Mouse (Mus musculus): Measurements from ENCODE around the gene Brca2. TPM values are rescaled to one million over a fixed set of nuclear protein-coding genes. Genes with fewer than 3 reads are reported as not detected.

The Brca2 gene
- polyA plus RNA-seq, 1 experiment, result 19.7 TPM

DNA sequence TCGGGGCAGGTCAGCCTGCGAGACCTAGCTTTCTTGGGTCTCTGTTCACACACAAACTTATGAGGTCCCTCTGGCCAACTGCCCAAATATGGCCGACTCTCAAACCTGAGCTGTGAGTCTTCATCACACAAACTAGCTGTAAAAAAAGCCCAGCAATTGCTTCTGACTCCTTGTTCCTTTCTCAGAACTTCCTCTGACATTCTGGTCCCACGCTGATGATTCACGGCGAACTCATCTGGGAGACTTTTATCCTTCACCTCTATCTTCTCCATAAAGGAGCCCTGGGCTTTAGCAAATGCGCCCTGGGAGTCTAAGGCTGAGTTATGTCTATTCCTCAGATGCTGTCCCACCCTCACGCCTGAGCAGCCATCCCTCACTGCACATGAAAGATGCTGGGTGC lies 85.2 kb downstream of the Brca2 start:
- Histone ChIP-seq H3K4me3 (replicated peaks; ENCODE audit: control insufficient read depth, low read depth, low read length) (no peak overlapping the region), H3K4me1 (ENCODE audit: control insufficient read depth, insufficient read depth, low read length) (peaks cover 4% of the 10 kb centered on the region; the same call in 1 of the 2 replicates), H3K27ac (ENCODE audit: control insufficient read depth, insufficient read depth, low read depth, low read length, poor library complexity) (no peak overlapping the region)
- WGBS, result 90% methylated on average over 8 of the region's 8 CpGs
- no peak for TF ChIP-seq CTCF (IDR thresholded peaks at IDR 0.05; ENCODE audit: control insufficient read depth, insufficient read depth, low read length)
- TF ChIP-seq POLR2A (IDR thresholded peaks at IDR 0.05; ENCODE audit: borderline replicate concordance, control insufficient read depth, low read depth, low read length), result no peak

- TF ChIP-seq POLR2A (IDR thresholded peaks at IDR 0.05; ENCODE audit: borderline replicate concordance, control insufficient read depth, low read depth, low read length) (no peak), CTCF (IDR thresholded peaks at IDR 0.05; ENCODE audit: control insufficient read depth, insufficient read depth, low read length) (no peak)
Measured at GRCm38 (mm10) chr5:150611136-150611535, 88.7 kb downstream of the Brca2 start.

GRCm38 (mm10) chr5:150611697-150612096 lies 89.3 kb downstream of the Brca2 start:
- Histone ChIP-seq H3K27ac (ENCODE audit: control insufficient read depth, insufficient read depth, low read depth, low read length, poor library complexity) (no peak overlapping the region), H3K4me3 (replicated peaks; ENCODE audit: control insufficient read depth, low read depth, low read length) (no peak overlapping the region), H3K4me1 (ENCODE audit: control insufficient read depth, insufficient read depth, low read length) (peaks cover 4% of the 10 kb centered on the region; the same call in 1 of the 2 replicates)
- 9% methylated on average over 12 of the region's 12 CpGs for WGBS
- TF ChIP-seq CTCF (IDR thresholded peaks at IDR 0.05; ENCODE audit: control insufficient read depth, insufficient read depth, low read length), result no peak
- no peak for TF ChIP-seq POLR2A (IDR thresholded peaks at IDR 0.05; ENCODE audit: borderline replicate concordance, control insufficient read depth, low read depth, low read length)

More at GRCm38 (mm10) chr5:150611136-150611535, 88.7 kb downstream of the Brca2 start:
- 88% methylated on average over 1 of the region's 1 CpGs for WGBS
- peaks cover 4% of the 10 kb centered on the region; the same call in 1 of the 2 replicates for H3K4me1 ChIP-seq (ENCODE audit: control insufficient read depth, insufficient read depth, low read length)
- no peak overlapping the region for H3K27ac ChIP-seq (ENCODE audit: control insufficient read depth, insufficient read depth, low read depth, low read length, poor library complexity)
- H3K4me3 ChIP-seq (replicated peaks; ENCODE audit: control insufficient read depth, low read depth, low read length), result no peak overlapping the region

DNA sequence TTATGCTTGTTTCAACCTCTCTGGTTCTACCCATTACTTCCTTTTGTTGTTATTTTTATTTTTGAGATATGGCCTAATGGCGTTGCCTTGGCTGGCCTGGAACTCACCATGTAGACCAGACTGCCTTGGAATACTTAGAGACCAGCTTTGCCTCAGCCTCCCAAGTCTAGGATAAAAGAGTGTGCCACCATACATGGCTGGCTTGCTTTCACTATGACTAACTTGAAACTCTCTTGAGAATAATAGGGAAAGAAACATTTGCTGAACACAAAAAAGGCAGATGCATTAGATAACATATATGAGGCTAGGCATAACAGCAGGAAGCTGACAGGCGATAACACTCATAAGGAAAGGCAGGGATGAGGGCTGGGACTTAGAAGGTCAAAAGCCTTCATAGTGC lies 91.6 kb downstream of the Brca2 start:
- no peak overlapping the region for H3K27ac ChIP-seq (ENCODE audit: control insufficient read depth, insufficient read depth, low read depth, low read length, poor library complexity)
- peaks cover 4% of the 10 kb centered on the region; the same call in 1 of the 2 replicates for H3K4me1 ChIP-seq (ENCODE audit: control insufficient read depth, insufficient read depth, low read length)
- WGBS, result 81% methylated on average over 2 of the region's 2 CpGs
- TF ChIP-seq POLR2A (IDR thresholded peaks at IDR 0.05; ENCODE audit: borderline replicate concordance, control insufficient read depth, low read depth, low read length), result no peak
- TF ChIP-seq CTCF (IDR thresholded peaks at IDR 0.05; ENCODE audit: control insufficient read depth, insufficient read depth, low read length), result no peak
- no peak overlapping the region for H3K4me3 ChIP-seq (replicated peaks; ENCODE audit: control insufficient read depth, low read depth, low read length)

DNA sequence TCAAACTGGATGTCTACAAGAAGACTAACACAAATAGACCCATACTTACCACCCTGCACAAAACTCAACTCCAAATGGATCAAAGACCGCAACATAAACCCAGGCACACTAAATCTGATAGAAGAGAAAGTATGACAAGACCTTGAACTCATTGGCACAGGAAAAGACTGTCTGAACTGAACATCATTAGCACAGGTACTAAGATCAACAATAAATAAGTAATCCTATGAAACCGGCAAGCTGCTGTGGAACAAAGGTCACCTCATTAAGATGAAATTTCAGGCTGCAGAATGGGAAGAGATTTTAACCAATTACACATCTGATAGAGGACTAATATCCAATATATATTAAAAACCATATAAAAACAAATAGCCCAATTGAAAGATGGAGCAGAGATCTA lies 93.8 kb downstream of the Brca2 start:
- Histone ChIP-seq H3K27ac (ENCODE audit: control insufficient read depth, insufficient read depth, low read depth, low read length, poor library complexity) (no peak overlapping the region), H3K4me1 (ENCODE audit: control insufficient read depth, insufficient read depth, low read length) (peaks cover 4% of the 10 kb centered on the region; the same call in 1 of the 2 replicates), H3K4me3 (replicated peaks; ENCODE audit: control insufficient read depth, low read depth, low read length) (no peak overlapping the region)
- WGBS, result 91% methylated on average over 2 of the region's 2 CpGs
- no peak for TF ChIP-seq POLR2A (IDR thresholded peaks at IDR 0.05; ENCODE audit: borderline replicate concordance, control insufficient read depth, low read depth, low read length)
- no peak for TF ChIP-seq CTCF (IDR thresholded peaks at IDR 0.05; ENCODE audit: control insufficient read depth, insufficient read depth, low read length)

- Histone ChIP-seq H3K4me1 (ENCODE audit: control insufficient read depth, insufficient read depth, low read length) (peaks cover 1% of the 10 kb centered on the region; the same call in 1 of the 2 replicates), H3K4me3 (replicated peaks; ENCODE audit: control insufficient read depth, low read depth, low read length) (no peak overlapping the region), H3K27ac (ENCODE audit: control insufficient read depth, insufficient read depth, low read depth, low read length, poor library complexity) (no peak overlapping the region)
- 62% methylated on average over 3 of the region's 3 CpGs for WGBS
- TF ChIP-seq CTCF (IDR thresholded peaks at IDR 0.05; ENCODE audit: control insufficient read depth, insufficient read depth, low read length) (no peak), POLR2A (IDR thresholded peaks at IDR 0.05; ENCODE audit: borderline replicate concordance, control insufficient read depth, low read depth, low read length) (no peak)
Measured at GRCm38 (mm10) chr5:150616731-150617130, 94.3 kb downstream of the Brca2 start.

- no peak overlapping the region for H3K27ac ChIP-seq (ENCODE audit: control insufficient read depth, insufficient read depth, low read depth, low read length, poor library complexity)
- TF ChIP-seq CTCF (IDR thresholded peaks at IDR 0.05; ENCODE audit: control insufficient read depth, insufficient read depth, low read length), result no peak
- no peak for TF ChIP-seq POLR2A (IDR thresholded peaks at IDR 0.05; ENCODE audit: borderline replicate concordance, control insufficient read depth, low read depth, low read length)
- H3K4me3 ChIP-seq (replicated peaks; ENCODE audit: control insufficient read depth, low read depth, low read length), result no peak overlapping the region
- H3K4me1 ChIP-seq (ENCODE audit: control insufficient read depth, insufficient read depth, low read length), result no peaks in the 10 kb centered on the region; the same call in 1 of the 2 replicates
- WGBS, result 85% methylated on average over 10 of the region's 10 CpGs
Measured at GRCm38 (mm10) chr5:150618599-150619355, 96.3 kb downstream of the Brca2 start.

Other genes with a start within 250 kb of the Brca2 start
- gene Zar1l, start 4.5 kb upstream of the Brca2 start, polyA plus RNA-seq (2011; ENCODE audit: insufficient read depth, insufficient read length, low replicate concordance, missing spikeins), result not detected in 2 replicates
- gene N4bp2l1, start 74.6 kb downstream of the Brca2 start, polyA plus RNA-seq (2011; ENCODE audit: insufficient read depth, insufficient read length, low replicate concordance, missing spikeins), result 26.2 and 29.2 TPM in 2 replicates
- 25.2 and 75.3 TPM in 2 replicates for gene N4bp2l2, start 143.6 kb downstream of the Brca2 start, polyA plus RNA-seq (2011; ENCODE audit: insufficient read depth, insufficient read length, low replicate concordance, missing spikeins)
- gene Pds5b, start 151.1 kb downstream of the Brca2 start, polyA plus RNA-seq (2011; ENCODE audit: insufficient read depth, insufficient read length, low replicate concordance, missing spikeins), result 9.9 and 11.5 TPM in 2 replicates